Mouse (Mus musculus) ES-E14 (cell line): ENCODE measurements around the gene Fxyd2.

Source experiments
- CHD2 ChIP-seq: IDR thresholded peaks from 2 replicates; pipeline ENCODE4 v1.6.1; 2014; ENCODE audit warnings: mild to moderate bottlenecking, low read depth, low read length, inconsistent platforms
- HCFC1 ChIP-seq: IDR thresholded peaks from 2 replicates; pipeline ENCODE4 v1.6.1; 2012; ENCODE audit warnings: low read length, inconsistent platforms, borderline replicate concordance; ENCODE audit not compliant: insufficient read depth
- MAFK ChIP-seq: IDR thresholded peaks from 2 replicates; pipeline ENCODE4 v1.6.1; 2014; ENCODE audit warnings: mild to moderate bottlenecking, low read depth, low read length, inconsistent platforms; ENCODE audit not compliant: insufficient read depth
- ZC3H11A ChIP-seq: IDR thresholded peaks from 2 replicates; pipeline ENCODE4 v1.6.1; 2012; ENCODE audit warnings: low read depth, mild to moderate bottlenecking, inconsistent platforms, low read length, borderline replicate concordance
- ZNF384 ChIP-seq: IDR thresholded peaks from 2 replicates; pipeline ENCODE4 v1.6.1; 2012; ENCODE audit warnings: low read depth, low read length, inconsistent platforms

DNA sequence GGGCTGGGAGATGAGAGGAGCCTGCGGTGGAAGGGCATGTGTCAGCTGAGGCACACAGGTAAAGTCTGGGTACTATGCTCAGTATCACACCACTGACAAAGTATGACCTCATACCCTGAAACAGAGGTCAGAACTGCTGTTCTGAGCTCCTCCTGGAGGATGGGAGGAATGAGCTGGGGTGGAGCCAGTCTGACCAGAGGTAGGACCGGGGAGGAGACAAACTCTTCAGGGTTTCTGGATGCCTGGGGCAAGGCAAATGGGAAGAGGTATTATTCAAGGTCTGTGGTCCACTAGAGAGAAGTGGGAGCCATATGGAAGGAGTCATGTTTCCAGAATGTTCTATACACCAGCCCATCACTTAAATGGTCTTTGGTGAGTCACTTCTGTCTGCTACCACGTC, 11.6 kb downstream of the Fxyd2 start:
- TF ChIP-seq MAFK = no peak
- TF ChIP-seq ZC3H11A = no peak
- no peak for TF ChIP-seq CHD2
- no peak for TF ChIP-seq ZNF384
- no peak for TF ChIP-seq HCFC1
